Mouse (Mus musculus): Measurements from ENCODE around the gene Tox3.

GRCm38 (mm10) chr8:90232501-90232900 is 115.6 kb downstream of the Tox3 start:
- TF ChIP-seq CTCF (IDR thresholded peaks at IDR 0.05; ENCODE audit: control insufficient read depth, insufficient read depth, insufficient read length), result no peak
- TF ChIP-seq MAX (IDR thresholded peaks at IDR 0.05), result no peak
- TF ChIP-seq USF1 (IDR thresholded peaks at IDR 0.05; ENCODE audit: low read depth), result no peak
- no peak for TF ChIP-seq MYOD1 (IDR thresholded peaks at IDR 0.05; ENCODE audit: control insufficient read depth, insufficient read length, low read depth)
- no peak for TF ChIP-seq MYOG (IDR thresholded peaks at IDR 0.05; ENCODE audit: control insufficient read depth, extremely low read depth, insufficient read length)
- TF ChIP-seq CEBPB (IDR thresholded peaks at IDR 0.05; ENCODE audit: low read depth), result no peak
